Mouse (Mus musculus) embryonic stem cell, embryonic (primary cell): ENCODE measurements around the gene Rtkn.

ENCODE experiments used
- CTCF ChIA-PET, 4 experiments: fragments of 300-600 bp in 2 of 4; fragments of 350-600 bp in 2 of 4; sonication (Branson Sonifier 250); formaldehyde crosslinking; loops; one replicate each; lab custom pipeline; 2022; ENCODE audit warnings: inconsistent platforms in 2 of 4; lab: Charles Lee
- POLR2A ChIA-PET, 4 experiments: fragments of 300-600 bp in 2 of 4; fragments of 350-600 bp in 2 of 4; sonication (Branson Sonifier 250); formaldehyde crosslinking; loops; one replicate each; lab custom pipeline; 2022; ENCODE audit warnings: antibody characterized with exemption in 4 of 4, inconsistent platforms in 1 of 4; lab: Charles Lee

The Rtkn gene

DNA sequence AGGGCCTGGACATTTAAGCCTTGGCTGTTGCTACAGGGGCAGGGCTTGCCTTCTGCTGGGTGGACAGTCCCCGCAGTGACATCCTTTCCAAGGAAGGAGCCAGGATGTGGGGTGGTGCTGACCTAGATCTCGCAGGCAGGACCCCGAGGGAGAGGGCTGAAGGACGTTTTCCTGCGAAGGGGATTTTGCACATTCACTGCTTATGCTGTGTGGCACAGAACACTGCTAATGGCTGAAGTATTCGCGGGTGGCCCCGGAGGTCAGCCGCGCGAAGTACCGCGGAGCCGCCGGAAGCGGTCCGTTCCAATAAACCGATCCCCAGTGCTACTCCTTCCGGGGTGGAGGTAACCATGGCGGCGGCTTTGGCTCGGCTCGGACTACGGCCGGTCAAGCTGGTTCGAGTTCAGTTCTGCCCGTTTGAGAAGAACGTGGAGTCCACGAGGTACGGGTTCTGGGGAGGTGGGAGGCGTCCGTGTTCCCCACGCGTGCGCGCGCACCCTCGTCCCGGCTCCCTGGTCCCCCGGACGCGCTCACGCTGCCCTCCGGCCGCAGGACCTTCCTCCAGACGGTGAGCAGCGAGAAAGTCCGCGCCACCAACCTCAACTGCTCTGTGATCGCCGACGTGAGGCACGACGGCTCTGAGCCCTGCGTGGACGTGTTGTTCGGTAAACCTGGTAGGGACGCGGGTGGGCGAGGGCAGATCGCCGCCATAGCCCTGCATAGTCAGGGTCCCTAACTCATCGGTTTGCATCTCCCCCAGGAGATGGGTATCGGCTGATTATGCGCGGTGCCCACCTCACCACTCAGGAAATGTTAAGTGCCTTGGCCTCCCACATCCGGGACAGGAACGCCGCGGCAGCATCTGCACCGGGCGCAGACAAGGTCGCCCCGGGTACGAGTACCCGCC lies 26.2 kb upstream of the Rtkn start, which contains the start of gene Mrpl53:
Gene Mrpl53 (plus strand): TSS at position 279 of the 907 bp plus-strand sequence.
- POLR2A ChIA-PET, result interaction anchor here (0.5 to 6.6 kb wide), 19 partner anchors 7 to 636 kb away, joined by 3 to 41 read pairs (median 3); partner anchors contain the start of genes Wbp1 (in 3 of the 4), 1700003E16Rik (in 1 of the 4), Ccdc142 (in 1 of the 4) and Dqx1 (in 1 of the 4)
- CTCF ChIA-PET, result interaction anchor here in 3 of 4 experiments (0.6 to 1.6 kb wide), 5 partner anchors 18 to 781 kb away, joined by 3 to 12 read pairs (median 5); no protein-coding TSS in a partner anchor

DNA sequence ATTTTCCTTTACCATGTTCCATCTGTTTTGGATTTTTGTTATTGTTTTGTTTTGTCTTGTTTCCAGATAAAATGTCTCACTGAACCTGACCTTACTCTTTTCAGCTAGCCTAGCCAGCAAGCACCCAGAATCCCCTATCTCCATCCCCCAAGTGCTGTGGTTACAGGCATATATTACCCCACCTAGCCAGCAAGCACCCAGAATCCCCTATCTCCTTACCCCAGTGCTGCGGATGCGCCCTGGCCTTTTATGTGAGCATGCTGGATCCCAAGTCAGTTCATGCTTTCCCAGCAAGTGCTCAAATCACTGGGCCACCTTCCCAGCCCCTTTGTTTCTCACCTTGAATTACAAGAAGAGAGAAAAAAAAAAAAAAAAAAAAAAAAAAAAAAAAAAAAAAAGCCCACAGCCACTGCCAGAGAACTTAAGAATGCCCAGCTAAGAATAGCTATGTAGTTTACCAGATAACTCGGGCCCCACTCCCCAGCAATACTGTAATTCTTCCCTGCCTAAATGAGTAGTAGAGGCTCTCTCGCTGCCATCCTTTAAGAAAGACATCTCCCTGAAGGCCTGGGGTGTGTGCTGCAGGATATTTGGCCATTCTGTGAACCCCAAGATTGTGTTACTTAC lies 23.6 kb upstream of the Rtkn start:
- ChIA-PET POLR2A (interaction anchor here in 3 of 4 experiments (0.7 to 4.0 kb wide), 8 partner anchors 9 to 15 kb away, joined by 3 to 16 read pairs (median 4); partner anchors contain the start of genes Ccdc142 (in 2 of the 3), Gm42688 (in 2 of the 3), Ino80b (in 1 of the 3) and Wbp1 (in 1 of the 3)), CTCF (interaction anchor here in 1 of 4 experiments (0.7 kb wide), 1 partner anchor 160 kb away, joined by 5 read pairs; no protein-coding TSS in a partner anchor)

DNA sequence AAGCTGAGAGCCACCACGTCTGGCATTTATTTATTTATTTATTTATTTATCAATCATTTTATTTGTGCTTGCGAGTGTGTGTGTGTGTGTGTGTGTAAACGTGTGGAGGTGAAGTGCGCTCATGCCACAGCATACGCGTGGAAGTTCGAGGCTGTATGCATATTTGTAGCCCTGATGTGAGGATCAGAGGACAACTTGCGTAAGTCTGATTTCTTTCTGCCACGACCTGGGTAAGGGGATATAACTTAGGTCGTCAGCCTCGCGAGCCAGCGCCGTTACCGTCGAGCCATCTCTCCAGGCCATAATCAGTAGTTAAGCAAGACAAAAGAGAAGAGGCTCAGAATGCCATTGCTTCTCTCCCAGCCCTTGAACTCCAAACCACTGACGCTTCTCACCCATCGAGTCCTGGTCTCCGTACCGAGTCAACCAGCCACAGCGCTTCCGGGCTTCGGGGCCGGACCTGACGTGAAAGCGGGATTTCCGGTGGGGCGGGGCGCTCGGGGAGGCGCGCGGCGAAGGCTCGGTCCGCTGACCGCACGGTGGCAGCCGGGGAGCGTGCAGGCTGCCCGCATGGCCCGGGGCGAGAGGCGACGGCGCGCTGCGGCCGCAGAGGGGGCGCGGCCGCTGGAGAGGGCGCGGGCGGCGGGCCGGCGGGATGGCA lies 20.1 kb upstream of the Rtkn start, which contains the start of gene Mogs:
Gene Mogs (plus strand): TSS at position 486 of the 661 bp plus-strand sequence.
- CTCF ChIA-PET, result interaction anchor here in 1 of 4 experiments (0.6 to 0.7 kb wide), 2 partner anchors 12 to 55 kb away, joined by 3 to 4 read pairs; no protein-coding TSS in a partner anchor
- POLR2A ChIA-PET, result interaction anchor here in 3 of 4 experiments (0.6 to 6.4 kb wide), 13 partner anchors 7 to 197 kb away, joined by 3 to 41 read pairs (median 3); partner anchors contain the start of genes Ccdc142 (in 1 of the 3), Gm42688 (in 1 of the 3) and Mrpl53 (in 1 of the 3)

DNA sequence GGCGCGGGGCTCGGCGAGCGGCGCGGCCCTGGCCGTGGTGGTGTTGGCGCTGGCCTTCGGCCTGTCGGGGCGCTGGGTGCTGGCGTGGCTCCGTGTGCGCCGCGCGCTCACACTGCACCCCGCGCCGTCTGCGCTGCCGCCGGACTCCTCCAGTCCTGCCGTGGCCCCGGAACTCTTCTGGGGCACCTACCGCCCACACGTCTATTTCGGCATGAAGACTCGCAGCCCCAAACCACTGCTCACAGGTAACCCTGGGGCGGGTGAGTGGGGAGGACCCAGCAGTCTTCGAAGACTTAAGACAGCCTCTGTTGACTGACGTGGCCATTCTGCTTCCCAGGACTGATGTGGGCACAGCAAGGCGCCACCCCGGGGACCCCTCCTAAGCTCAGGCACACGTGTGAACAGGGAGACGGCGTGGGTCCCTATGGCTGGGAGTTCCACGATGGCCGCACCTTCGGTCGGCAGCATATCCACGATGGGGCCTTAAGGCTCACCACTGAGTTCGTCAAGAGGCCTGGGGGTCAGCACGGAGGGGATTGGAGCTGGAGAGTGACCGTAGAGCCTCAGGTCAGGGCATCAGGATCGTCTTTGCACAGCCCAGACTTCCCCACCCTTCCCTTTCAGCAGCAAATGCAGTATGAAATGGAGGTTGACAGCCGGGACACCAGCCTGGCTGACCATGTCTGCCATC lies 19.4 kb upstream of the Rtkn start:
- ChIA-PET POLR2A (interaction anchor here in 1 of 4 experiments (0.8 to 6.4 kb wide), 4 partner anchors 7 to 61 kb away, joined by 3 to 41 read pairs (median 3); partner anchors contain the start of genes Aup1, Htra2 and Mrpl53), CTCF (interaction anchor here in 1 of 4 experiments (0.7 kb wide), 1 partner anchor 54 kb away, joined by 3 read pairs; no protein-coding TSS in a partner anchor)

DNA sequence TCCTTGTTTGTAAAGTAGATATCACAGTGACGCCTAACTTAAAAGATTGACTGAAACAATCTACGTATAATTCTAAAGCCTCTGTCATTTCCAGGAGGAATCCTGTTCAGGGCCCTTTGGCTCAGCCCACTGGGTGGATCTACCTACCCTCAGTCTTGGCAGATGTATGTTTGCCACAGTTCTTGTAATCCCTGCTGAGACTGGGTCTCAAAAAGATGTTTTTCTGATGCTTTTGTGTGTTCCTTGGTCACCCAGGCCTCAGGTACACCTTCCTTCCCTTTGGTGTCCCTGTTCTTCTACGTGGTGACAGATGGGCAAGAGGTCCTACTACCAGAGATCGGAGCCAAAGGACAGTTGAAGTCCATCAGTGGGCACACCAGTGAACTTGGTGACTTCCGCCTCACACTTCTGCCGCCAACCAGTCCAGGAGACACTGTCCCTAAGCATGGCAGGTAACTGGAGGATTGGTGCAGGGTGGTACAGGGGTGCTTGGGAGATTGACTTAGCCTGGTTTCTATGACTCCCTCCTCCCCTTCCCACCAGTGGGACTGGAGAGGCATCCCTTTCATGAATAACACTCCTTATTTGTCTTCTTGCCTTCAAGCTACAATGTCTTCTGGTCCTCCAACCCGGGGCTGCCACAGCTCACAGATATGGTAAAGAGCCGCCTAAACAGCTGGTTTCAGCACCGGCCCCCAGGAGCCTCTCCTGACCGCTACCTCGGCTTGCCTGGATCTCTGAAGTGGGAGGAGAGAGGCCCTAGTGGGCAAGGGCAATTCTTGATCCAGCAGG lies 18.7 kb upstream of the Rtkn start:
- ChIA-PET CTCF (interaction anchor here in 1 of 4 experiments (1.1 kb wide), 1 partner anchor 15 kb away, joined by 3 read pairs; the partner anchor contains the start of genes Ccdc142 and Gm42688), POLR2A (interaction anchor here in 3 of 4 experiments (0.8 to 8.8 kb wide), 9 partner anchors 8 to 62 kb away, joined by 3 to 75 read pairs (median 3); partner anchors contain the start of genes 1700003E16Rik (in 1 of the 3), Aup1 (in 1 of the 3), Htra2 (in 1 of the 3) and Mrpl53 (in 1 of the 3))

DNA sequence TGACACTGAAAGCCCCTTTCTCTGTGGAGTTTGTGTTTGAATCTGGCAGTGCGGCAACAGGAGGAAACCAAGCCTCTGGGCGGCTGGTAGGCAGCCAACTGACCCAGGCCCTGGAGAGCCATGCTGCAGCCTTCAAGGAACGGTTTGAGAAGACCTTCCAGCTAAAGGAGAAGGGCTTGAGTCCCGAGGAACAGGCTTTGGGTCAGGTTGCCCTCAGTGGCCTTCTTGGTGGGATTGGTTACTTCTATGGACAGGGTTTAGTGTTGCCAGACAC lies 18.2 kb upstream of the Rtkn start:
- POLR2A ChIA-PET, result interaction anchor here (0.6 to 8.8 kb wide), 8 partner anchors 9 to 63 kb away, joined by 3 to 75 read pairs (median 5); partner anchors contain the start of genes 1700003E16Rik (in 1 of the 4), Aup1 (in 1 of the 4), Htra2 (in 1 of the 4) and Mrpl53 (in 1 of the 4)
- CTCF ChIA-PET, result interaction anchor here in 1 of 4 experiments (1.1 to 1.6 kb wide), 2 partner anchors 9 to 16 kb away, joined by 3 to 5 read pairs; partner anchors contain the start of genes Ccdc142 and Gm42688

DNA sequence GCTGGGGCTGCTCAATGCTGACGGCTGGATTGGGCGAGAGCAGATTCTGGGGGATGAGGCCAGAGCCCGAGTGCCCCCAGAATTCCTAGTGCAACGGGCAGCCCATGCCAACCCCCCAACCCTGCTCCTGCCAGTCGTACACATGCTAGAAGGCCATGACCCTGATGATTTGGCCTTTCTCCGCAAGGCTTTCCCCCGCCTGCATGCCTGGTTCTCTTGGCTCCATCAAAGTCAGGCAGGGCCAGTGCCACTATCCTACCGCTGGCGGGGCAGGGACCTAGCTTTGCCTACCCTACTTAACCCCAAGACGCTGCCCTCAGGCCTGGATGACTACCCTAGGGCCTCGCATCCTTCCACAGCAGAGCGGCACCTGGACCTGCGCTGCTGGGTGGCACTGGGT lies 17.6 kb upstream of the Rtkn start:
- ChIA-PET POLR2A (interaction anchor here (0.6 to 8.8 kb wide), 14 partner anchors 9 to 63 kb away, joined by 3 to 75 read pairs (median 5); partner anchors contain the start of genes 1700003E16Rik (in 1 of the 4), Aup1 (in 1 of the 4), Ccdc142 (in 1 of the 4) and Dctn1 (in 1 of the 4)), CTCF (interaction anchor here in 1 of 4 experiments (1.0 to 1.6 kb wide), 3 partner anchors 10 to 45 kb away, joined by 3 to 5 read pairs (median 4); partner anchors contain the start of genes Ccdc142 and Gm42688)

DNA sequence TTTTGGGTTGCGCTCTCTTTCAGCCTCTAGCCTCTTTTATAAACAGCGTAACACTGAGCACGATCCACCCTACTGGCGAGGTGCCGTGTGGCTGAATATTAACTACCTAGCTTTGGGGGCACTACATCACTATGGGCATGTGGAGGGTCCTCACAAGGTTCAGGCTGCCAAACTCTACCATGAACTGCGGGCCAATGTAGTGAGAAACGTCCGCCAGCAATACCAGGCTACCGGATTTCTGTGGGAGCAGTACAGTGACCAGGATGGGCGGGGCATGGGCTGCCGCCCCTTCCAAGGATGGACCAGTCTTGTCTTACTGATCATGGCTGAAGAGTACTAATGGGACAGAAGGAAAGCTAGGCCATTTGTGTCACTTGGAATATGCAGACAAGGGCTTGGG lies 16.9 kb upstream of the Rtkn start:
- CTCF ChIA-PET, result interaction anchor here in 1 of 4 experiments (1.0 to 1.6 kb wide), 2 partner anchors 11 to 44 kb away, joined by 4 to 5 read pairs; no protein-coding TSS in a partner anchor

DNA sequence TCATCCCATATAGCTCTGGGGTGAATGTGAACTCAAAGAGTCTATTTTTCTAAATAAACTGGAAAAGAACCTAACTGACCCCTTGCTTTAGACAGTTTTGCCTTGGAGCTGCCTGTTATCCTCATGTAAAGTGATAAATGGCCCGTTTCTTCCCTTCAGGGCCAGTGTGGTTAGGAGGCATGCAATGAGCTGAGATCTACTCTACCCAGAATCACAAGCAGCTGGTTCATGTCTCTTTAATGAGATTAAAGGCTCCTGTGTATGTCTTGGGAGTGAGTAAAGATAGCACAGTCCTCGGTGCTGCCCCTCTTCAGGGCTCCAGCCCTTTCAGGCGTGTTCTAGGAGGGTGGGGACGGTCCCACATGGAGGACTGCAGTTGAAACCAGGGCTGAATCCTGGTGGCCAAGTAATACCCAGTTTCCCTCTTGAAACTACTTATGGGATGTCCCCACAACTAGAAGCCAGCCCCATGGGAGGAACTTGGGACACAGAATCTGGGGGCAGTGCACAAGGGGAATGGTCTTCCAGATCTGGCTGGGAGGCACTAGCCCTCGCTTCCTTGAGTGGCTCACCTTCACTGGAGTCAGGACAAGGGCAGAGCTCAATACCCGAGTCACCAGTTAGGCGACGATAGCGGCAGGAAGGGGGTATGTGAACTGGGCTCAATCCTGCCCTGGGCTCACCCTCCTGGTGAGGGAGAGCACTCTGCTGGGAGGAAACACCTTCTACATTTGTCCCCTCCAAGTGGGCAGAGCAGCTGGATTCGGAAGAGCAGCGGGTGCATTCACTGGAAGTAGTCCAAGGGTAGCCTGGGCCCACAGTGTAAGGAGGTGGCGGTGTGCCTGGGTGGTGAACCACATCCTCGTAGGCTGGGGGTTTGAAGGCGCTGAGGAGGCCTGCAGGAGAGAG lies 16.2 kb upstream of the Rtkn start:
- ChIA-PET POLR2A (interaction anchor here (0.8 to 8.8 kb wide), 25 partner anchors 9 to 158 kb away, joined by 3 to 75 read pairs (median 4); partner anchors contain the start of genes Ccdc142 (in 3 of the 4), Gm42688 (in 3 of the 4), Pcgf1 (in 2 of the 4) and Rtkn (in 2 of the 4)), CTCF (interaction anchor here in 1 of 4 experiments (0.6 to 1.6 kb wide), 2 partner anchors 8 to 11 kb away, joined by 3 to 5 read pairs; no protein-coding TSS in a partner anchor)

More for the DNA sequence above, 16.9 kb upstream of the Rtkn start:
- POLR2A ChIA-PET, result interaction anchor here in 3 of 4 experiments (0.6 to 8.8 kb wide), 18 partner anchors 8 to 73 kb away, joined by 3 to 75 read pairs (median 4); partner anchors contain the start of genes Ccdc142 (in 2 of the 3), Gm42688 (in 2 of the 3), Pcgf1 (in 2 of the 3) and Rtkn (in 2 of the 3)

DNA sequence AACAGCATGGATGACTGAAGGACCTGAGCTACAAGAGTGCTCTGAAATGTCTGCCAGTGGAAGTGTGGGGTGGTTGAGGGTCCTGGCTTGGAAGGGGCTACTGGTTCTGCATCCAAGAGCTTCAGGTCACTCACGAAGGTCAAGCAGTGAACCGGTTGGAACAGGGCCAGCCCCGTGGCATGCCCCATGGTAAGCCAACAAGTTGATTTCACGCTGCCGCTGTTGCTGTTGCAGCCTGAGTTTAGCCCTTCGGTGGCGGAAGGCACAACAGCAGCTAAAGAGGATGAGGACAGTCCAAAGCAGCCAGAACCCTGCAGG lies 15.6 kb upstream of the Rtkn start:
- ChIA-PET POLR2A (interaction anchor here (0.8 to 8.8 kb wide), 17 partner anchors 11 to 158 kb away, joined by 3 to 75 read pairs (median 5); partner anchors contain the start of genes Ccdc142 (in 4 of the 4), Gm42688 (in 4 of the 4), Rtkn (in 2 of the 4) and Mrpl53 (in 1 of the 4)), CTCF (interaction anchor here in 1 of 4 experiments (1.2 to 2.0 kb wide), 2 partner anchors 43 to 85 kb away, joined by 3 to 6 read pairs; partner anchors contain the start of gene Loxl3)

DNA sequence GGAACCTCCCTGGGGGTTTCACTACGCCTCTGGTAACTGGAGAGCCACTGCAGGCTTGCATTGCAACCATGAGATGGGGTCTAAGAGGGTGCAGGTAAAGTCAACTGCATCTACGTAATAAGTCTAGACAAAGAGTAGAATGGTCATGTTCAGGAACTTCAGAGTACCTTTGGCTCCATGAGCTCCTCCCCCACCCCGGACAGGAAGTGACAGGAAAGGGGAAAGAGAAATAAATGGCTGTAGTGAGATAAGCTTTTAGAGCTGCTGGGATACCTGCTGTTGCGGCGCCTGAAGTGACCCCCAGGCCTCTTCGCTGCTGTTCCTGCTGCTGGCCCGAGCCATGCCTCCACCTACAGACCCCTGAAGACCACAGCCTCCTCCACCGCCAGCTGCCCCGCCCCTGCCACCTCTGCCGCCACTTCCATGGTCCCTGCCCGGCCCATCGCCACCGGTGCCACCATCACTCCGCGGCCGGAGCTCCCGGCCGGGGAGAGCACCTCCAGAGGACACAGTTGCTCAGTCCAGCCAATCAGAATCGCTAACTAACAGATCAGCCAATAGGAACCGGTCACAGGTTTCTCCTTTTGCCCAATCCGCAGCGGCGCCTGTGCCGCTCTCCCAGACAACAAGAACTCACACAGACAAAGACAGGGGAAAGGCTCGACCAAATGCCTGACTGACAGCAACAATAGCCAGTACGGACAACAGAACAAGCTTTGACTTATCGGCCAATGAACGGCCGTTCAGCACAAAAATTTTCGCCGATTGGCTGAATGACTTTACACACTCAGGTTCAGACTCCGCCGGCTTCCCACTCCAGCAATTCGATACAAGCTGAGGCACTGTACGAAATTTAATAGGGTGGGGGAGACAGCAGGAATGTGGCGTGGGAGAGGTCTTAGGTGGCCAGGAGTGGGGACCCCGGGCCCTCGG lies 14.1 kb upstream of the Rtkn start, which contains the start of gene Wbp1:
Gene Wbp1 (minus strand): TSS at position 630 of the 933 bp plus-strand sequence.
- ChIA-PET POLR2A (interaction anchor here (0.5 to 8.8 kb wide), 87 partner anchors 9 to 626 kb away, joined by 3 to 75 read pairs (median 5); partner anchors contain the start of genes Rtkn (in 4 of the 4), 1700003E16Rik (in 3 of the 4), Ccdc142 (in 3 of the 4) and Gm42688 (in 3 of the 4)), CTCF (interaction anchor here (0.6 to 2.1 kb wide), 26 partner anchors 11 to 894 kb away, joined by 3 to 15 read pairs (median 5); partner anchors contain the start of genes Ccdc142 (in 3 of the 4), Gm42688 (in 3 of the 4), 1700003E16Rik (in 1 of the 4) and Dctn1 (in 1 of the 4))
